Mouse (Mus musculus): ENCODE results near the gene Olfr948. TPM values are rescaled to one million over a fixed set of nuclear protein-coding genes. Genes with fewer than 3 reads are reported as not detected.

Olfr948 gene
- not detected for total RNA-seq (2023)

DNA sequence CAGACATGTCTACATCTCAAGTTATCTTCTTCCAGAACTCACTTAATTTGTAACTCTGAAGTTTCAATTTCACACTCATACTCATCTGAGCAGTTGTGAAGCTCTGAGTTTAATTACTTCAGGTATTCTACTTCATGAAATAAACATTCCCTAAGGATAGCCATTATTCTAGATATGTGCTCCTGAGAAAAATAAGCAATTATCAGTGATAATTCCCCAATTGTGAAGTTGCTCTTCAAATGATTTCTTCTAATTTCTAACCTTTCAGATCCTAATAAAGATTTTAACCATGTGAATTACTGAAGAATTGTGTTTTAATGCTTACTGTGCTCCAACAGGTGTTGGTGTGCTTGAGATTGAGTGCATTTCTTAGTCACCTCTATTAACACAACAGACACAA lies at the start of gene Olfr948:
TSS of gene Olfr948 (minus strand) at position 101 of the 400 bp plus-strand sequence.

DNA sequence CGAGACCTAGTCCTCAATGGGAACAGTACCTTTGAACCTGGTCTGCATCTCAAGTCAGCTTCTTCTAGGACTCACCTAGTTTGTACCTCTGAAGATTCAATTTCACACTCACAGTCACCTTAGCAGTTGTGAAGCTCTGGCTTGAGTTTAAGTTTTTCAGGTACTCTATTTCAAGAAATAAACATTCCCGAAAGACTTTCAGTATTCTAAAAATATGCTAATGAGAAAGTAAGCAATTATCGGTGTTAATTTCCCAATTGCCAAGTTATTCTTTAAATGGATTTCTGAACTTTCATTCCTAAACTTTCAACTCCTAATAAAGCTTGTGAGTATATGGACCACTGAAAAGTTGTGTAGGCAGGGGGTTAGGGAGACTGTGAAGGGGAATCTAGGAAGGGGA lies 49.1 kb downstream of the Olfr948 start, which contains the start of gene Olfr945:
TSS of gene Olfr945 (minus strand) at position 101 of the 400 bp plus-strand sequence.

Other genes with a start within 250 kb of the Olfr948 start
- not detected for gene Olfr938, start 247.2 kb downstream of the Olfr948 start, total RNA-seq (2023)
- not detected for gene Olfr27, start 197.9 kb downstream of the Olfr948 start, total RNA-seq (2023)
- gene Olfr943, start 159.7 kb downstream of the Olfr948 start, total RNA-seq (2023), result not detected
- not detected for gene Olfr944, start 124.1 kb downstream of the Olfr948 start, total RNA-seq (2023)
- gene Olfr1537, start 76.1 kb downstream of the Olfr948 start, total RNA-seq (2023), result not detected
- not detected for gene Olfr945, start 49.2 kb downstream of the Olfr948 start, total RNA-seq (2023)
- not detected for gene Olfr951, start 61.4 kb upstream of the Olfr948 start, total RNA-seq (2023)
- not detected for gene Olfr952, start 101.1 kb upstream of the Olfr948 start, total RNA-seq (2023)
- gene Olfr954, start 130.7 kb upstream of the Olfr948 start, total RNA-seq (2023), result not detected
- not detected for gene Olfr955, start 145.9 kb upstream of the Olfr948 start, total RNA-seq (2023)
- gene Olfr44, start 167.9 kb upstream of the Olfr948 start, total RNA-seq (2023), result not detected
- not detected for gene Olfr957, start 189.8 kb upstream of the Olfr948 start, total RNA-seq (2023)
- not detected for gene Olfr958, start 228.0 kb upstream of the Olfr948 start, total RNA-seq (2023)
- not detected for gene Olfr959, start 249.5 kb upstream of the Olfr948 start, total RNA-seq (2023)